Mouse (Mus musculus) hindbrain, embryonic 14.5 days (tissue): ENCODE measurements around the gene Lamb1. TPM values are rescaled to one million over a fixed set of nuclear protein-coding genes. Genes with fewer than 3 reads are reported as not detected.

Source experiments
- ATAC-seq: fragments of 200-750 bp; cut with Nextera tagmentation; 2 replicates; pipeline ENCODE4 v1.8.0; 2017; ENCODE audit warnings: moderate number of reproducible peaks, mild to moderate bottlenecking, moderate TSS enrichment, moderate library complexity; ENCODE audit not compliant: low FRiP score
- DNase-seq: peaks from one replicate; pipeline ENCODE4 v3.0.0-alpha.2; 2015; ENCODE audit warnings: low spot score
- H3K27ac ChIP-seq: fragments of 300-500 bp; sonication (generic); 2 replicates; pipeline ENCODE4 v1.5.1; 2014; ENCODE audit warnings: mild to moderate bottlenecking, moderate library complexity
- H3K27me3 ChIP-seq: fragments of 300-500 bp; sonication (generic); 2 replicates; pipeline ENCODE4 v1.6.1; 2014; ENCODE audit warnings: mild to moderate bottlenecking, low read length, mixed read lengths; ENCODE audit not compliant: control insufficient read depth, insufficient read depth
- H3K36me3 ChIP-seq: fragments of 300-500 bp; sonication (generic); replicated peaks from 2 replicates; pipeline ENCODE4 v1.6.1; 2014; ENCODE audit not compliant: control insufficient read depth, insufficient read depth
- H3K4me1 ChIP-seq: fragments of 300-500 bp; sonication (generic); replicated peaks from 2 replicates; pipeline ENCODE4 v1.6.1; 2014; ENCODE audit warnings: antibody characterized with exemption, low read length, mixed read lengths; ENCODE audit not compliant: control insufficient read depth, insufficient read depth
- H3K4me2 ChIP-seq: fragments of 300-500 bp; sonication (generic); replicated peaks from 2 replicates; pipeline ENCODE4 v1.6.1; 2014; ENCODE audit warnings: mild to moderate bottlenecking, moderate library complexity
- H3K4me3 ChIP-seq: fragments of 300-500 bp; sonication (generic); replicated peaks from 2 replicates; pipeline ENCODE4 v1.5.1; 2014; ENCODE audit warnings: mild to moderate bottlenecking, low read length
- H3K9ac ChIP-seq: fragments of 300-500 bp; sonication (generic); 2 replicates; pipeline ENCODE4 v1.6.1; 2014
- H3K9me3 ChIP-seq: fragments of 300-500 bp; sonication (generic); 2 replicates; pipeline ENCODE4 v1.6.1; 2016; ENCODE audit warnings: low read length; ENCODE audit not compliant: control insufficient read depth
- whole genome bisulfite sequencing: fragments of 180-500 bp; shearing (Covaris S2); extraction: QIAGEN DNeasy Blood & Tissue Kit; methylation state at CpG from one replicate; pipeline ENCODE4 v1.1.7; 2014; 5-methylcytosine and 5-hydroxymethylcytosine counted together
- polyA plus RNA-seq: library from polyadenylated mRNA; unstranded; fragments of >200 nt; fragmentation: Nextera tagmentation; extraction: Ambion mirVana; gene quantifications from 2 replicates; pipeline ENCODE4 v1.2.1, GENCODE M21; 2014

Gene Lamb1
- polyA plus RNA-seq, 1 experiment from 2014 or later: 20.9 TPM

DNA sequence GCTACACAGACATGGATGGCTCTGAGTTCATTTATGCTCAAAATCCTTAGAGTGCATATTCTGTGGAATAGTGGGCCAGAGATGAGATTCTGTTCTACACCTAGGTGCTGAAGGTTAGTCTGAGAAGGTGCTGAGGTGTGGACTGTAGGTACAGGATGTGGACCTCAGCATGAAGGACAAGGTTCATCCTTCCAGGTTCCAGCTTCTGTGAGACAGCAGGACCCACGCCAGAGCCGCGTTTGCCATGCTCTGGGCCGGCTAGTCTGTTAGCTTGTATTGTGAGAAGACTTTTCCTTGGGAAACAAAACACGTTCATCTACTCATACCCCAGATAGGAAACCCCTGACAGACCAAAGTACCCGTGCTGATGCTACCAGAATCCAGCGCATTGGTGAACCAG is 8.6 kb downstream of the Lamb1 start:
- Histone ChIP-seq H3K27me3 (0 out of 2 replicates have a peak, but pooled peaks cover 1% of the 10 kb centered on the region), H3K4me1 (0 out of 2 replicates have a peak, but pooled peaks cover 4% of the 10 kb centered on the region), H3K36me3 (no peaks in the 10 kb centered on the region), H3K9ac (no peak overlapping the region), H3K4me3 (no peak overlapping the region), H3K9me3 (no peaks in the 10 kb centered on the region), H3K4me2 (no peak overlapping the region), H3K27ac (no peak overlapping the region)
- DNase-seq: no peak
- WGBS: 94% methylated on average over 7 of the region's 7 CpGs
- no peak for ATAC-seq

DNA sequence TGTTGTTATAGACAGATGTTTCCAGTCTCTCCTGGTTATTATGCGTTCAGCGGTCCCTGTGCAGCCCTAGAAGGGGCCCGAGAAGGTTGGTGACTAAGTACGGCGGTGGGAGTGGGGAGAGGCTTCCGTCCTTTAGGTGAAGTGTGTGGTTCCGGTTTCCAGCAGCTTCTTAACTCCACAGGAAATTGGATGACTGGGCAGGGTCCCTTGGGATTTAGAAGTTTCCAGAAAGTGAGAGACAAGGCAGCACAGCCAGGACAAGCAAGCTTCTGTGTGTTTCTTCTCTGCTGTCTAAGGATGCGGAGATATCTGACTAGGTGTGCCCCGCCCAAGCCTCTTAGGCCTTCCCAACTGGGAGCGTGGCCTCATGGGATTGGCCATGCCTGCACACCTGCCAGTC is 10.4 kb downstream of the Lamb1 start:
- Histone ChIP-seq H3K4me3 (no peak overlapping the region), H3K4me2 (no peak overlapping the region), H3K9ac (no peak overlapping the region), H3K36me3 (no peaks in the 10 kb centered on the region), H3K27me3 (no peaks in the 10 kb centered on the region), H3K9me3 (no peaks in the 10 kb centered on the region), H3K4me1 (no peaks in the 10 kb centered on the region), H3K27ac (no peak overlapping the region)
- ATAC-seq (no peak), DNase-seq (no peak)
- 88% methylated on average over 10 of the region's 10 CpGs for WGBS

DNA sequence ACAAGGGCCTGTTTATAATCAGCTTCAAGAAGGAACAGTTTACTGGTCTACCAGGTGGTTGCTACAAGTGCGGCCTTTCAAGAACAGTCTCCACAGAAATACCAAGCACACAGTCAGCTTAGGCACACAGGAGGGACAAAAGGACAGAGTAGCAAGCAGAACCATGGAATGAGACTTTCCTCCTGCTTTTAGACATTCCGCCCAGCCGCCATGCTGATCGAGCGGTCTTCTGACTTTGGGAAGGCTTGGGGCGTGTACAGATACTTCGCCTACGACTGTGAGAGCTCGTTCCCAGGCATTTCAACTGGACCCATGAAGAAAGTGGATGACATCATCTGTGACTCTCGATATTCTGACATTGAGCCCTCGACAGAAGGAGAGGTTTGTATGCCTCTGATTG is 13.2 kb downstream of the Lamb1 start:
- WGBS: 94% methylated on average over 11 of the region's 11 CpGs
- H3K27ac ChIP-seq: no peak overlapping the region
- H3K9ac ChIP-seq: no peak overlapping the region
- no peaks in the 10 kb centered on the region for H3K27me3 ChIP-seq
- DNase-seq (no peak), ATAC-seq (no peak)
- H3K36me3 ChIP-seq: no peaks in the 10 kb centered on the region
- H3K4me2 ChIP-seq: no peak overlapping the region
- no peak overlapping the region for H3K4me3 ChIP-seq
- H3K9me3 ChIP-seq: no peaks in the 10 kb centered on the region
- H3K4me1 ChIP-seq: no peaks in the 10 kb centered on the region

DNA sequence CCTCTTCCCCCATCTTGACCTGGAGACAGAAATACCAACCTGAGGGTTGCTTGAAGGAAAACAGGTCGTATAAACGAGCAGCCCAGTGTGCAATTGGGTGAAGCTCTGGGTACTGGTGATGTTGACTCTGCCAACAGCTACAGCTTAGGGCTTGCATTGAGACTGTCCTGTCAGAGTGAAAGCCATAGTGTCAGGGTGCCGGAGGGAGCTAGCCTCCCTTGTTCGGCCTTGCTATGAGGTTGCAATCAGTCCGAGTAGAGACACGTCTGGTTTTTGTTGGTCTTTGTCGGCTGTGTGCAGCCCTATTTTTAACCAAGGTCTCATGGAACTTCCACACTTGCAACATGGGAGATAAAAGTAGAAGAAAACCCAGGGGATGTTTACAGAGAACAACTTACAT is 15.3 kb downstream of the Lamb1 start:
- no peaks in the 10 kb centered on the region for H3K27me3 ChIP-seq
- no peak overlapping the region for H3K4me2 ChIP-seq
- H3K9me3 ChIP-seq: no peaks in the 10 kb centered on the region
- no peak overlapping the region for H3K4me3 ChIP-seq
- ATAC-seq (no peak), DNase-seq (no peak)
- WGBS: 91% methylated on average over 7 of the region's 7 CpGs
- H3K36me3 ChIP-seq: no peaks in the 10 kb centered on the region
- no peaks in the 10 kb centered on the region for H3K4me1 ChIP-seq
- H3K9ac ChIP-seq: no peak overlapping the region
- no peak overlapping the region for H3K27ac ChIP-seq

DNA sequence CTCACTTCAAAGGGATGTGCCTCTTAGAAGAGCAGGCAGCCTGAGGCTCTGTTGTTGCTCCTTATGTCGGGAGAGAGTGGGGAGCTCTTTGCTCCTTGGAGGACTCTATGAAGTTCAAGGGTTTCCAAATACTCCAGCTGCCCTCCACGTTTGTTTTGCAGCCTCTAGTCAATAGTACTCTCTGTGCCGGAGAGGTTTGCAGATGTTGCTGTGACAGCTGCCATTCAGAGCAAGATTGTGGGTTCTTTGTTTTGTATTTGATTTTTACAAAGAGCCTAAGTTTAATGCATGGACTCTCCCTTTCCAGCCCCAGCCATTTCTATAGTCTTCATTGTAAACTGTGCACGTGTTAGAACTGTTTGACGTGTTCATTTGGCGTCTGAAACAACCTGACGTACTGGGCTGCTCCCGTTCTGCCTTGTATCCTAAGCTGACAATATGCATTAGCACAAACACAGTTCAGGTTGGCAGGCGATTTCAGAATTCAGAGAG is 16.1 kb downstream of the Lamb1 start:
- ATAC-seq: no peak
- no peak for DNase-seq
- 44% methylated on average over 9 of the region's 9 CpGs for WGBS

DNA sequence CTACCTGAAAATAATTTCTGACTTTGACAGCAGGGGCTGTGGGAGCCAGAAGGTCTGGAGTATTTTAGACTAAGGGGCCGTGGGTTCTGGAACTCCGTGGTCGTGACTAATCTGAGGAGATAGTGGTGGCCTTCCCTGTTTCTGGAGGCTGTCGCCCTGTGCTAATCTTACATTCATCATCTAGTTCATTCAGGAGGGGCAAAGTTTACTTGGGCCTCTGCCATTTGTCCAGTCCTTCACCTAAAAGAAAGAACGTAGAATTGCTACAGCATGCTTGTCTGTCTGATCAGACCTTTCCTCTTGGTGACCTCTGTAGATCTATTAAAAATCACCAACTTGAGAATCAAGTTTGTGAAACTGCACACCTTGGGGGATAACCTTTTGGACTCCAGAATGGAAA is 17.2 kb downstream of the Lamb1 start:
- H3K27me3 ChIP-seq: no peaks in the 10 kb centered on the region
- no peaks in the 10 kb centered on the region for H3K4me1 ChIP-seq
- H3K9ac ChIP-seq: no peak overlapping the region
- no peaks in the 10 kb centered on the region for H3K9me3 ChIP-seq
- 85% methylated on average over 5 of the region's 5 CpGs for WGBS
- DNase-seq: no peak
- H3K36me3 ChIP-seq: no peaks in the 10 kb centered on the region
- H3K27ac ChIP-seq: no peak overlapping the region
- H3K4me3 ChIP-seq: no peak overlapping the region
- H3K4me2 ChIP-seq: no peak overlapping the region
- ATAC-seq: no peak

More for the DNA sequence above, 16.1 kb downstream of the Lamb1 start:
- no peaks in the 10 kb centered on the region for H3K27me3 ChIP-seq
- H3K36me3 ChIP-seq: no peaks in the 10 kb centered on the region
- H3K4me2 ChIP-seq: no peak overlapping the region
- H3K9me3 ChIP-seq: no peaks in the 10 kb centered on the region
- no peak overlapping the region for H3K9ac ChIP-seq
- H3K4me1 ChIP-seq: no peaks in the 10 kb centered on the region
- no peak overlapping the region for H3K4me3 ChIP-seq
- no peak overlapping the region for H3K27ac ChIP-seq

DNA sequence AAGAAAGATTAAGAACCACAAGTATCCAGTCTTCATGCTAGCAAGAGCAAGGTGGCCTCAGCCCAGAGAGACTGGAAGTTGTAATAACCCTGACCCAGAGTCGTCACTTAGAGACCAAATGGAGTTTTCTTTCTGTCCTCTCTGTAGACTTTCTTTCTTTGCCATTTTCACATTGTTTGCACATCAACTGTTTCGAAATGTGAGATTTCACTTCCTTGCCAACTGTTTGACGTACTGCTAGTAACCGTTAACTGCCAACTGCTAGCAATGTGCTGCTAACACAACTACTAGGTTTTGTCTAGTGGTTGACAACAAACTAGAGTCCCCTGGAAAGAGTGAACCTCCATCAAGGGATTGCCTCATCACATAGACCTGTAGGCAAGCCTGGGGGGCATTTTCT is 18.1 kb downstream of the Lamb1 start:
- Histone ChIP-seq H3K9me3 (no peaks in the 10 kb centered on the region), H3K4me2 (no peak overlapping the region), H3K27ac (no peak overlapping the region), H3K4me3 (no peak overlapping the region), H3K36me3 (no peaks in the 10 kb centered on the region), H3K9ac (no peak overlapping the region), H3K4me1 (no peaks in the 10 kb centered on the region), H3K27me3 (no peaks in the 10 kb centered on the region)
- ATAC-seq (no peak), DNase-seq (no peak)
- whole genome bisulfite sequencing: 93% methylated on average over 4 of the region's 4 CpGs

DNA sequence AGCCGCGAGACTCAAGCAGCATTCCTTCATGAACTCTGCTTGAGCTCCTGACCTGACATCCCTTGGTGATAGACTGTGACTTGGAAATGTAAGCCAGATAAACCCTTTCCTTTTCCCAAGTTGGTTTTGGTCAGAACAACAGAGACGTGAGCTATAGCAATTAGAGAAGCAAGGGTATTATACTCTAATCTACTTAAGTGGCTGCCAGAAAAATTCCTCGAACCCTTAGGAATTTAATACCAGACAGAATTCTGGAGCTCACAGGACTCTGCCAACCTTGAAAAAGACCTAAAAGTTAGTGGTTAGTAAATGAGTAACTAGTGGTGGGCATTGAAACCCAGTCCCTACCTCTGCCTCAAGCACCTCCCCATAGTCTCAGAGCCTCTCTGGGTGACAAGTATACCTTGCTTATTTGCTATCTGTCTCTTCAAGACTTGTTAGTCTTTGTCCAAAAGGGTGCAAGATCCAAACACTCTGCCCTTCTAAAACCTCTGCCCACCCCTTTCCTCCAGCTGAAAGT is 18.6 kb downstream of the Lamb1 start:
- ATAC-seq (no peak), DNase-seq (no peak)
- no peaks in the 10 kb centered on the region for H3K9me3 ChIP-seq
- no peaks in the 10 kb centered on the region for H3K27me3 ChIP-seq
- no peaks in the 10 kb centered on the region for H3K36me3 ChIP-seq
- no peak overlapping the region for H3K4me2 ChIP-seq
- no peak overlapping the region for H3K4me3 ChIP-seq
- WGBS: 84% methylated on average over 4 of the region's 4 CpGs
- no peaks in the 10 kb centered on the region for H3K4me1 ChIP-seq
- H3K27ac ChIP-seq: no peak overlapping the region
- no peak overlapping the region for H3K9ac ChIP-seq

DNA sequence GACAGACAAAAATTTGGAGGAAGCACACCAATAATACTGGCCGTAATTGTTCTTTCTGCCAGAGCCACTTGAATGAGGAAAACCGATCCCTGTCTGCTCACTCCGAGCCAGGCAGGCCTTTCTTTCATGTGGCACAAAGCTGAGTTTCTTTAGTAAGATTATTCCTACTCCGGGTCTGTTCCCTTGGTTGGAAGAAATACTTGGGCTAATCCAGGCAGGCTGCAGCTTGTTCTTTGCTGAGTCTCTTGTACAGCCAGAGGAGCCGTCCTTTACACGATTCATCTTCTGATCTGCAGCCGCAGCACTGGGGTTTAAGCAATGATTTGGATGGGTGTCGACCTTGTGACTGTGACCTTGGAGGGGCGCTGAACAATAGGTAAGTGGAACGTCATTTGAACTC is 24.0 kb downstream of the Lamb1 start:
- DNase-seq (no peak), ATAC-seq (no peak)
- Histone ChIP-seq H3K9me3 (no peaks in the 10 kb centered on the region), H3K4me1 (no peaks in the 10 kb centered on the region), H3K27me3 (no peaks in the 10 kb centered on the region), H3K36me3 (no peaks in the 10 kb centered on the region), H3K4me3 (no peak overlapping the region), H3K4me2 (no peak overlapping the region), H3K9ac (no peak overlapping the region), H3K27ac (no peak overlapping the region)
- WGBS: 88% methylated on average over 10 of the region's 10 CpGs

DNA sequence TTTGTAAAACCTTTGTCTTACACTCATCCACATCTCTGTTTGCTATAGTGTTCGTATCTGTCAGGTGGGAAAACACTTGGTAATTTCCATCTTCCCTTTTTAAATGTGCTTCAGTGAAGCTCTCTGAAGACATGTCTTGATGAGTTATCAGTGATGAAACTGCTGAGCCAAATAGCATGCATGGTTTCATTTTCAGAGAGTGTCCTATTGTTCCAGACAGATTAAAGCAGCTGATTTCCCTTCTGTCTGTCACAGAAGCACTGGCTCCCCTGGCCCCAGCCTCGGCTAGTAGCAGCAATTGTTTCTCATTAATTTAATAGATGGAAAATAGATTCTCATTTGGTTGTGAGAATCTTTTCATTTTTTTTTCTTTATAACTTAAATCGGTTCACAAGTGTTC is 25.9 kb downstream of the Lamb1 start:
- no peak for ATAC-seq
- H3K9ac ChIP-seq: no peak overlapping the region
- 70% methylated on average over 3 of the region's 3 CpGs for WGBS

More for the DNA sequence above, 25.9 kb downstream of the Lamb1 start:
- no peak for DNase-seq
- no peak overlapping the region for H3K4me3 ChIP-seq
- no peaks in the 10 kb centered on the region for H3K9me3 ChIP-seq
- H3K36me3 ChIP-seq: no peaks in the 10 kb centered on the region
- no peaks in the 10 kb centered on the region for H3K4me1 ChIP-seq
- H3K27me3 ChIP-seq: no peaks in the 10 kb centered on the region
- no peak overlapping the region for H3K27ac ChIP-seq
- H3K4me2 ChIP-seq: no peak overlapping the region
